Mouse (Mus musculus): ENCODE results near the gene Pxdn. TPM values are rescaled to one million over a fixed set of nuclear protein-coding genes. Genes with fewer than 3 reads are reported as not detected.

Gene Pxdn
- polyA plus RNA-seq, 1 experiment = 0.72 TPM

DNA sequence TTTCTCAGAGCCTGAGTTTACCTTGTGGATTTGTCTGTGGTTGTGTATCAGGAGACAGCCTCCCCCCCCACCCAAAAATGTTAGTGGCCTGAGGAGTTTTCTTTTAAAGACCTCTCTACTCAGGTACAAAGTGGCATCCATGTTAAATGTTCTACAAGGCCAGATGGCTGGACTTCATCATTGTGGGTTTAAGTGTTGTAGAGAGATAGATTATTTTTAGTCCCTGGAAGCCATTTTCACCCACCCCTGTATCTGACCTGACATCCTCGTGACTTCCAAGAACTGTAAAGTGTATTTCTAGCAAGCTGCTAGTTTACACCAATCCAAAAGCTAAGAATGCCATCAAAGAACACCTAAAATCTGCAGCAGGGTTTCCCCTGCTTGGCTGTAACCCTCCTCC is 6.8 kb upstream of the Pxdn start:
- no peaks in the 10 kb centered on the region for H3K4me1 ChIP-seq (ENCODE audit: control insufficient read depth, insufficient read depth, low read length)
- no peak overlapping the region for H3K4me3 ChIP-seq (ENCODE audit: insufficient read depth, low read length)
- TF ChIP-seq CTCF (IDR thresholded peaks at IDR 0.05; ENCODE audit: low read depth, low read length) (no peak), POLR2A (IDR thresholded peaks at IDR 0.05; ENCODE audit: borderline replicate concordance, low read depth, low read length) (no peak)
- no peak overlapping the region for H3K27ac ChIP-seq (ENCODE audit: insufficient read depth, low read depth, low read length)

GRCm38 (mm10) chr12:29932951-29933350 is 4.5 kb upstream of the Pxdn start:
- H3K27ac ChIP-seq (ENCODE audit: insufficient read depth, low read depth, low read length) = no peak overlapping the region
- H3K4me1 ChIP-seq (ENCODE audit: control insufficient read depth, insufficient read depth, low read length) = no peaks in the 10 kb centered on the region
- TF ChIP-seq CTCF (IDR thresholded peaks at IDR 0.05; ENCODE audit: low read depth, low read length) (no peak), POLR2A (IDR thresholded peaks at IDR 0.05; ENCODE audit: borderline replicate concordance, low read depth, low read length) (no peak)
- no peak overlapping the region for H3K4me3 ChIP-seq (ENCODE audit: insufficient read depth, low read length)

DNA sequence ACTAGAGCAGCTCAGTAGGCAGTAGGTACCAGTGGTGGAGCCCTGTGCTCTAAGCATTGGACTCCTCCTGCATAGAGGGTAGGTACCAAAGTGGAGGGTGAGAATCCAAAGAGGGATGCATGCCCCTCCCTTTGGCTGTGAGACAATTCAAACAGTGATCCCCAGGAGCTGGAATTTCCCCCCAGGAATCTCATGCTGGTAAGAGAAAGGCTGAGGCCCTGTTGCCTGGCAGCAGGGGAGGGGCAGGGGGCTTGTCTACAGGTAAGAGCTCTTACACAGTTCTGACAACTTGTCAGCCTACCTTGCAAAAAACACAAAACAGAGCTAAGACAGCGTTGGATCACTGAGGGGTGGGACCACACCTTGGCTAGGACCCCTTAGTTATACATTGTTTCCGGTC is 3.9 kb upstream of the Pxdn start:
- no peak for TF ChIP-seq CTCF (IDR thresholded peaks at IDR 0.05; ENCODE audit: low read depth, low read length)
- TF ChIP-seq POLR2A (IDR thresholded peaks at IDR 0.05; ENCODE audit: borderline replicate concordance, low read depth, low read length) = no peak
- H3K27ac ChIP-seq (ENCODE audit: insufficient read depth, low read depth, low read length) = no peak overlapping the region
- no peaks in the 10 kb centered on the region for H3K4me1 ChIP-seq (ENCODE audit: control insufficient read depth, insufficient read depth, low read length)
- no peak overlapping the region for H3K4me3 ChIP-seq (ENCODE audit: insufficient read depth, low read length)

- Histone ChIP-seq H3K4me3 (ENCODE audit: insufficient read depth, low read length) (no peak overlapping the region), H3K4me1 (ENCODE audit: control insufficient read depth, insufficient read depth, low read length) (no peaks in the 10 kb centered on the region), H3K27ac (ENCODE audit: insufficient read depth, low read depth, low read length) (no peak overlapping the region)
- no peak for TF ChIP-seq POLR2A (IDR thresholded peaks at IDR 0.05; ENCODE audit: borderline replicate concordance, low read depth, low read length)
- no peak for TF ChIP-seq CTCF (IDR thresholded peaks at IDR 0.05; ENCODE audit: low read depth, low read length)
These were observed 3.3 kb upstream of the Pxdn start for GRCm38 (mm10) chr12:29934120-29934581.

DNA sequence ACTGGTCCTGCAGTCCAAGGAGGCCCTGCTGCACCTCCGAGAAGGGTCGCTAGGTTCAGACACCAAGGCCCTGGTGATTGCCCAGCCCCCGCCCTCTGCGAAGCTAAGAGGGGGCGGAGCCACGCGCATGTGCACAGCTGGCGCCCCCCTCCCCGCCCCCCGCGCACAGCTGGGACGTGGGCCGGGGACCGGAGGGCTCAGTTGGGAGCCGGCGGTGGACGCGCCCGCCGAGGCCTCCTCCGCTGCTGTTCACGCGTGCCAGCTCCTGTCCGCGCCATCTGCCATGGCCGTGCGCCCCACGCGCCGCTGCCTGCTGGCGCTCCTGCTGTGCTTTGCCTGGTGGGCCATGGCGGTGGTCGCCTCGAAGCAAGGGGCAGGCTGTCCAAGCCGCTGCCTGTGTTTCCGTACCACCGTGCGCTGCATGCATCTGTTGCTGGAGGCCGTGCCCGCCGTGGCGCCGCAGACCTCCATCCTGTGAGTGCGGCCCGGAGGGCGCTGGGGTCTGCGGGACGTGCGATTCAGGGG is 505 bp downstream of the Pxdn start:
- H3K4me1 ChIP-seq (ENCODE audit: control insufficient read depth, insufficient read depth, low read length) = no peaks in the 10 kb centered on the region
- no peak overlapping the region for H3K27ac ChIP-seq (ENCODE audit: insufficient read depth, low read depth, low read length)
- TF ChIP-seq POLR2A (IDR thresholded peaks at IDR 0.05; ENCODE audit: borderline replicate concordance, low read depth, low read length) (no peak), CTCF (IDR thresholded peaks at IDR 0.05; ENCODE audit: low read depth, low read length) (no peak)
- no peak overlapping the region for H3K4me3 ChIP-seq (ENCODE audit: insufficient read depth, low read length)

- TF ChIP-seq CTCF (IDR thresholded peaks at IDR 0.05; ENCODE audit: low read depth, low read length) (no peak), POLR2A (IDR thresholded peaks at IDR 0.05; ENCODE audit: borderline replicate concordance, low read depth, low read length) (no peak)
- Histone ChIP-seq H3K27ac (ENCODE audit: insufficient read depth, low read depth, low read length) (no peak overlapping the region), H3K4me3 (ENCODE audit: insufficient read depth, low read length) (no peak overlapping the region), H3K4me1 (ENCODE audit: control insufficient read depth, insufficient read depth, low read length) (no peaks in the 10 kb centered on the region)
These were observed 1.1 kb downstream of the Pxdn start for GRCm38 (mm10) chr12:29938376-29939041.

GRCm38 (mm10) chr12:29939261-29939671 is 1.9 kb downstream of the Pxdn start:
- TF ChIP-seq POLR2A (IDR thresholded peaks at IDR 0.05; ENCODE audit: borderline replicate concordance, low read depth, low read length) = no peak
- no peak for TF ChIP-seq CTCF (IDR thresholded peaks at IDR 0.05; ENCODE audit: low read depth, low read length)
- Histone ChIP-seq H3K4me3 (ENCODE audit: insufficient read depth, low read length) (no peak overlapping the region), H3K27ac (ENCODE audit: insufficient read depth, low read depth, low read length) (no peak overlapping the region), H3K4me1 (ENCODE audit: control insufficient read depth, insufficient read depth, low read length) (no peaks in the 10 kb centered on the region)

- no peak overlapping the region for H3K27ac ChIP-seq (ENCODE audit: insufficient read depth, low read depth, low read length)
- no peak overlapping the region for H3K4me3 ChIP-seq (ENCODE audit: insufficient read depth, low read length)
- no peaks in the 10 kb centered on the region for H3K4me1 ChIP-seq (ENCODE audit: control insufficient read depth, insufficient read depth, low read length)
- no peak for TF ChIP-seq CTCF (IDR thresholded peaks at IDR 0.05; ENCODE audit: low read depth, low read length)
- no peak for TF ChIP-seq POLR2A (IDR thresholded peaks at IDR 0.05; ENCODE audit: borderline replicate concordance, low read depth, low read length)
These were observed 5.0 kb downstream of the Pxdn start for GRCm38 (mm10) chr12:29942435-29942834.

GRCm38 (mm10) chr12:29944650-29945049 is 7.2 kb downstream of the Pxdn start:
- Histone ChIP-seq H3K4me3 (ENCODE audit: insufficient read depth, low read length) (no peak overlapping the region), H3K27ac (ENCODE audit: insufficient read depth, low read depth, low read length) (no peak overlapping the region), H3K4me1 (ENCODE audit: control insufficient read depth, insufficient read depth, low read length) (no peaks in the 10 kb centered on the region)
- TF ChIP-seq CTCF (IDR thresholded peaks at IDR 0.05; ENCODE audit: low read depth, low read length) = no peak
- no peak for TF ChIP-seq POLR2A (IDR thresholded peaks at IDR 0.05; ENCODE audit: borderline replicate concordance, low read depth, low read length)

DNA sequence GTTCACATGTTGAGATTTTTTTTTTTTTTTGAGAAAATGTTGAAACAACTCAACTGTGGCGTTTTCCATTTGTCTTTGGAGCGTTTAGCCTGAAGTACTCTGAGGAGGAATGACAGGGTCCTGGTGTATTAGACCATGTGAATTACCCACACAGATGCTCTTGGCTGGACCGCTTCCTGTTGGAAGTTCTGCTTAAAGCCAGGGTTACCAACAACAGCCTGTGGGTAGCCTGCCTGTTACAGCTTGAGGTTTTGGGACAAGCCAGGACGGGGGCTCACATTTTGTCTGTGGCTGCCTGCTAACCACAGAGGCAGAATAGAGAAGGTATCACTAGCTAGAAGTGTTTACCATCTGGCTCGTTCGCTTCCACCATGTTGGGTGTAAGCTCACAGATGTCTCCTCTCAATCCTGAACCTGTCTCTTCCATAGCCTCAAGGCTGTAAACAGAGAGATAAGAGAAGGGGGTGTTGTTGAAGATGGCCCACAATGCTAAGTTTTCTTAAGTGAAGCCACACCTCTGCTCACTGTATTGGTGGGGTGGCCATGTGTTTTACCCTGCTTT is 7.9 kb downstream of the Pxdn start:
- H3K27ac ChIP-seq (ENCODE audit: insufficient read depth, low read depth, low read length) = no peak overlapping the region
- TF ChIP-seq CTCF (IDR thresholded peaks at IDR 0.05; ENCODE audit: low read depth, low read length) (no peak), POLR2A (IDR thresholded peaks at IDR 0.05; ENCODE audit: borderline replicate concordance, low read depth, low read length) (no peak)
- no peak overlapping the region for H3K4me3 ChIP-seq (ENCODE audit: insufficient read depth, low read length)
- H3K4me1 ChIP-seq (ENCODE audit: control insufficient read depth, insufficient read depth, low read length) = no peaks in the 10 kb centered on the region
